ENCODE assay signal across 19 mouse cellular contexts in genomic region chr15:90244081-90244480, GRCm38 (mm10). TPM values are rescaled to one million over a fixed set of nuclear protein-coding genes. Genes with fewer than 3 reads are reported as not detected.
DNase-seq lines count a peak whose midpoint lies in the region.
"Had no signal": no experiment of that assay in that cellular context is flagged by ENCODE, and none has a peak within 500 bp of the region (broad histone marks: within the 10 kb centered on the region; RNA-seq: fewer than 3 reads in every experiment).

No protein-coding gene starts in this region.

- DNase-seq in layer of hippocampus, adult 11-12 months (ENCODE audit: low spot score) = peak; percentile 39
- DNase-seq in layer of hippocampus, postnatal 10 days (ENCODE audit: low spot score in 2 of 2) = no peak
- DNase-seq in frontal cortex, postnatal 36 days (ENCODE audit: low spot score in 2 of 2) = peak; percentile 36 to 61
- peak; percentile 33 to 50 for DNase-seq in layer of hippocampus, postnatal 36 days
- peak; percentile 38 for DNase-seq in right cerebral cortex, postnatal 14 days
- DNase-seq in gastrocnemius, postnatal 4 days (ENCODE audit: low spot score in 2 of 2) = no peak
- no peak for DNase-seq in urinary bladder, postnatal 14 days (ENCODE audit: low spot score)
- DNase-seq in B cell, adult 2 months = no peak
- DNase-seq: cerebellum, adult 18-20 months; cerebellum, postnatal 14 days; gastrocnemius, postnatal 25 days; heart, adult 2 months; kidney, adult 18-20 months; kidney, postnatal 4 days; liver; lung, postnatal 4 days; midbrain, embryonic 14.5 days; retina, postnatal 1 day; thymus, postnatal 25 days had no signal

RNA-seq across cellular contexts. Expression of gene Alg10b, which starts 20.0 kb away (rescaled TPM):
- 10 to 100 TPM; 33.9 to 35.3 TPM for total RNA-seq in layer of hippocampus, postnatal 10 days (2021)
- 10 to 100 TPM; 29.8 to 32.1 TPM for total RNA-seq in layer of hippocampus, postnatal 36 days (2021)
- total RNA-seq in gastrocnemius, postnatal 4 days (2021) = 10 to 100 TPM; 18.9 to 21.5 TPM

Comparison
In these comparisons a context has a peak if more than half of its experiments do, and no peak if none do; other contexts are left out.
1. DNase-seq: peak in layer of hippocampus, adult 11-12 months (single experiment), frontal cortex, postnatal 36 days (2 of 2), layer of hippocampus, postnatal 36 days (2 of 2) and right cerebral cortex, postnatal 14 days (single experiment); none in layer of hippocampus, postnatal 10 days (0 of 2), gastrocnemius, postnatal 4 days (0 of 2), urinary bladder, postnatal 14 days (single experiment) and B cell, adult 2 months (0 of 2).